Comparison of ENCODE assay signal across 10 mouse cellular contexts in the genomic region with DNA sequence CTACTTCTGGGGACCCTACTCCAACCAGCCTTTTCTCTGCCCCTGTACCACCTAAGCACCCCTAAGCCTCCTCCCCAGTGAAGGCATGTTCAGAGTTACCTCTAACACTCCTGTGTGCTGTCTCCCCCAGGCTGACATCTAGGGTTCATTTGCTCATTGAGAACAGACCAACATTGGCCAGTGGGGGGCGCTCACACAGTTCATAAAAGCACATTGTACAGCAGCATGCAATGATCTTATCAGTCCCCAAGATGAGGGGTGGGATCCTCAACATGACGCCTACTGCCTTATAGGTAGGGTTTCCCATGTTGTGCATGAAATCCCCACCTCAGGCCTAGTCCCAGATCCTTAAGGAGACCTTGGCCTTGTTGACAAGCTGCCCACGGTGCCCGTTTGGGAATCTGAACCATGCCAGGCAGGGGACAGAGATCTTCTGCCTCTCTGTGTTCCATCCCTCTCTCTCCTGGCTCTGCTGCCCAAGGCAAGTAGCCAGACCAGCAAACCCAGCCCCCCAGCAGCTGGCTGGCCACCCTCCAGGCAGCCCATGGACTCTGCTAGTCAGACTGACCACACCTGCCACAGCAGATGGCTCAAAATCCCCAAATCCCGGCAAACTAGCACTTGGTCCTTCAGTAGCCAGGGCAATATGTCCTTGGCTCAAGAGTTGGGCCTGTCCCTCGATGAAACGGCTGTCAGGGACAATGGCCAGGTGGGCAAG. TPM values are rescaled to one million over a fixed set of nuclear protein-coding genes. Genes with fewer than 3 reads are reported as not detected.
DNase-seq lines count a peak whose midpoint lies in the region; ATAC-seq and TF ChIP-seq lines count a peak whose summit lies in the region.
"Had no signal": no experiment of that assay in that cellular context is flagged by ENCODE, and none has a peak within 500 bp of the region (broad histone marks: within the 10 kb centered on the region; RNA-seq: fewer than 3 reads in every experiment).

No protein-coding gene starts in this region.

- no peaks in the 10 kb centered on the region for H3K9me3 ChIP-seq in heart, embryonic 11.5 days (replicated peaks; ENCODE audit: control insufficient read depth, low read length)
- H3K9me3 ChIP-seq: liver, embryonic 13.5 days had no signal

- H3K79me2 ChIP-seq in heart, adult 2 months (replicated peaks; ENCODE audit: control insufficient read depth, insufficient read depth, low read length): no peaks in the 10 kb centered on the region

- no peak overlapping the region for H3K27ac ChIP-seq in heart, adult 2 months
- H3K27ac ChIP-seq in heart, embryonic 11.5 days (ENCODE audit: low read depth, low read length): no peak overlapping the region
- H3K27ac ChIP-seq: liver, embryonic 13.5 days had no signal

- no peaks in the 10 kb centered on the region for H3K36me3 ChIP-seq in heart, adult 2 months (ENCODE audit: control insufficient read depth, insufficient read depth, low read length)
- no peaks in the 10 kb centered on the region for H3K36me3 ChIP-seq in heart, embryonic 11.5 days (ENCODE audit: control insufficient read depth, insufficient read depth, low read length)
- H3K36me3 ChIP-seq: liver, embryonic 13.5 days had no signal

- TF ChIP-seq CTCF in heart, adult 2 months (IDR thresholded peaks at IDR 0.05): peak; percentile 60

- no peaks in the 10 kb centered on the region; the same call in 1 of the 2 replicates for H3K27me3 ChIP-seq in heart, adult 2 months (ENCODE audit: control insufficient read depth, insufficient read depth, low read length)
- peaks cover 8% of the 10 kb centered on the region; the same call in 1 of the 2 replicates for H3K27me3 ChIP-seq in heart, embryonic 11.5 days (ENCODE audit: control insufficient read depth, insufficient read depth, low read length)

- TF ChIP-seq EP300 in heart, adult 2 months (IDR thresholded peaks at IDR 0.05; ENCODE audit: insufficient read depth, low read depth, low read length): no peak

- no peak overlapping the region for H3K4me2 ChIP-seq in heart, embryonic 11.5 days
- H3K4me2 ChIP-seq: liver, embryonic 13.5 days had no signal

- no peak overlapping the region for H3K9ac ChIP-seq in heart, adult 2 months (ENCODE audit: low read depth, low read length)
- no peak overlapping the region for H3K9ac ChIP-seq in heart, embryonic 11.5 days (ENCODE audit: low read depth, low read length)
- H3K9ac ChIP-seq: liver, embryonic 13.5 days had no signal

- H3K4me3 ChIP-seq in heart, adult 2 months: no peak overlapping the region
- H3K4me3 ChIP-seq in heart, embryonic 11.5 days (ENCODE audit: low read depth, low read length): no peak overlapping the region
- H3K4me3 ChIP-seq: liver, embryonic 13.5 days had no signal

- DNase-seq in heart, adult 2 months: peak; percentile 13 to 36
- DNase-seq in 3134 (ENCODE audit: extremely low read depth, insufficient read length, low spot score) (peak; percentile 34), adipocyte (ENCODE audit: low spot score) (peak; percentile 28)
- DNase-seq in embryo, embryonic 9.5 days (ENCODE audit: extremely low spot score): peak; percentile 53
- peak; percentile 90 for DNase-seq in layer of hippocampus, adult 11-12 months (ENCODE audit: low spot score)
- peak; percentile 31 for DNase-seq in lung, postnatal 10 days
- peak; percentile 21 for DNase-seq in thymus, postnatal 14 days
- DNase-seq: liver, embryonic 13.5 days had no signal

- intact Hi-C loops in heart, adult 2 months (cut with DNase I): loop anchor here (1.0 kb wide), 1 partner anchor 189 kb away; no protein-coding TSS in a partner anchor

- WGBS in heart, adult 2 months: 52% methylated on average over 7 of the region's 7 CpGs
- 54% methylated on average over 7 of the region's 7 CpGs for WGBS in heart, embryonic 11.5 days (ENCODE audit: insufficient replicate concordance)

- H3K4me1 ChIP-seq in heart, adult 2 months (ENCODE audit: control insufficient read depth, insufficient read depth, low read length): no peaks in the 10 kb centered on the region
- H3K4me1 ChIP-seq in heart, embryonic 11.5 days (ENCODE audit: control insufficient read depth, insufficient read depth, low read length): no peaks in the 10 kb centered on the region
- H3K4me1 ChIP-seq: liver, embryonic 13.5 days had no signal

- no peak for TF ChIP-seq POLR2A in heart, adult 2 months (IDR thresholded peaks at IDR 0.05; ENCODE audit: insufficient read depth, low read depth, low read length)

- no peak for ATAC-seq in heart, embryonic 11.5 days (replicated peaks; ENCODE audit: insufficient number of reproducible peaks, low FRiP score, low TSS enrichment)

RNA-seq across cellular contexts. Expression of gene Sstr5, which starts 11.9 kb away (rescaled TPM):
- total RNA-seq in heart, adult 2 months (2021): not detected
- polyA plus RNA-seq in heart, adult 2 months (2012; rRNA removed): not detected in 2 replicates
- polyA plus RNA-seq in heart, embryonic 11.5 days (2014; fragmentation: Nextera tagmentation; extraction: Ambion mirVana): 0.84 and 1.0 TPM in 2 replicates
- polyA plus RNA-seq: liver, embryonic 13.5 days had no signal

RNA-seq across cellular contexts. Expression of gene Tekt4, which starts 54.6 kb away (rescaled TPM):
- not detected for total RNA-seq in heart, adult 2 months (2021)
- polyA plus RNA-seq in heart, adult 2 months (2012; rRNA removed): 0.61 and 1.2 TPM in 2 replicates
- polyA plus RNA-seq in heart, embryonic 11.5 days (2014; fragmentation: Nextera tagmentation; extraction: Ambion mirVana): 0.97 and 1.2 TPM in 2 replicates
- total RNA-seq: adrenal gland, postnatal 4 days had no signal
- polyA plus RNA-seq: liver, embryonic 13.5 days had no signal

Comparison
In these comparisons a context has a peak if more than half of its experiments do, and no peak if none do; other contexts are left out.
1. DNase-seq: peak in every context shown above with its lines; median percentile 90 in layer of hippocampus, adult 11-12 months; 53 in embryo, embryonic 9.5 days; 34 in 3134; 31 in lung, postnatal 10 days; 28 in adipocyte; 24 in heart, adult 2 months; 21 in thymus, postnatal 14 days.